Mouse (Mus musculus): ENCODE measurements around the gene Slc38a10.

Gene Slc38a10

GRCm38 (mm10) chr11:120101036-120101435 lies 50.1 kb downstream of the Slc38a10 start:
- peak; percentile 45 to 48 for DNase-seq (ENCODE audit: low spot score in 2 of 2)

- peak; percentile 98 for DNase-seq (ENCODE audit: low spot score in 2 of 2)
Measured at GRCm38 (mm10) chr11:120098588-120099511, 52.3 kb downstream of the Slc38a10 start, which contains the start of the genes Tepsin and Ndufaf8. Gene Tepsin, minus strand, starts transcription at chr11:120098731. Gene Ndufaf8, plus strand, starts transcription at chr11:120098928.

GRCm38 (mm10) chr11:120092817-120093591 lies 58.1 kb downstream of the Slc38a10 start:
- DNase-seq (ENCODE audit: low spot score in 2 of 2), result no peak

- no peak for DNase-seq (ENCODE audit: low spot score in 2 of 2)
Measured at GRCm38 (mm10) chr11:120090661-120091060, 60.5 kb downstream of the Slc38a10 start.

- peak; percentile 98 for DNase-seq (ENCODE audit: low spot score in 2 of 2)
Measured at GRCm38 (mm10) chr11:120086702-120087152, 64.4 kb downstream of the Slc38a10 start, which contains the start of gene Cep131. Gene Cep131, minus strand, starts transcription at chr11:120086827.

GRCm38 (mm10) chr11:120085891-120086627 lies 65.1 kb downstream of the Slc38a10 start:
- DNase-seq (ENCODE audit: low spot score in 2 of 2), result no peak

- DNase-seq (ENCODE audit: low spot score in 2 of 2), result no peak
Measured at GRCm38 (mm10) chr11:120080282-120080681, 70.9 kb downstream of the Slc38a10 start.

GRCm38 (mm10) chr11:120076191-120076590 lies 75.0 kb downstream of the Slc38a10 start:
- no peak for DNase-seq (ENCODE audit: low spot score in 2 of 2)

- no peak for DNase-seq (ENCODE audit: low spot score in 2 of 2)
Measured at GRCm38 (mm10) chr11:120072986-120073647, 78.0 kb downstream of the Slc38a10 start.

GRCm38 (mm10) chr11:120071731-120072320 lies 79.3 kb downstream of the Slc38a10 start:
- DNase-seq (ENCODE audit: low spot score in 2 of 2), result no peak

GRCm38 (mm10) chr11:120071065-120071464 lies 80.1 kb downstream of the Slc38a10 start:
- DNase-seq (ENCODE audit: low spot score in 2 of 2), result no peak

GRCm38 (mm10) chr11:120070286-120070930 lies 80.7 kb downstream of the Slc38a10 start:
- DNase-seq (ENCODE audit: low spot score in 2 of 2), result no peak

- no peak for DNase-seq (ENCODE audit: low spot score in 2 of 2)
Measured at GRCm38 (mm10) chr11:120069261-120069660, 81.9 kb downstream of the Slc38a10 start.

- no peak for DNase-seq (ENCODE audit: low spot score in 2 of 2)
Measured at GRCm38 (mm10) chr11:120067834-120068233, 83.3 kb downstream of the Slc38a10 start.

GRCm38 (mm10) chr11:120065291-120065690 lies 85.9 kb downstream of the Slc38a10 start:
- no peak for DNase-seq (ENCODE audit: low spot score in 2 of 2)

GRCm38 (mm10) chr11:120064668-120065040 lies 86.5 kb downstream of the Slc38a10 start:
- no peak for DNase-seq (ENCODE audit: low spot score in 2 of 2)

GRCm38 (mm10) chr11:120064006-120064667 lies 87.0 kb downstream of the Slc38a10 start:
- no peak for DNase-seq (ENCODE audit: low spot score in 2 of 2)

- no peak for DNase-seq (ENCODE audit: low spot score in 2 of 2)
Measured at GRCm38 (mm10) chr11:120063326-120063725, 87.8 kb downstream of the Slc38a10 start.

- DNase-seq (ENCODE audit: low spot score in 2 of 2), result no peak
Measured at GRCm38 (mm10) chr11:120060634-120061033, 90.5 kb downstream of the Slc38a10 start.

Measured in right cerebral cortex, postnatal 36 days (tissue).